Mouse (Mus musculus) embryonic facial prominence, embryonic 10.5 days (tissue): ENCODE measurements around the gene Cpd. TPM values are rescaled to one million over a fixed set of nuclear protein-coding genes. Genes with fewer than 3 reads are reported as not detected.
A peak's percentile ranks its signal among the peaks of the same experiment; 100 is the strongest.

ENCODE experiments used
- DNase-seq: peaks from one replicate; pipeline ENCODE4 v3.0.0-alpha.2; 2017; ENCODE audit warnings: low spot score
- H3K27ac ChIP-seq: fragments of 300-500 bp; sonication (generic); replicated peaks from 2 replicates; pipeline ENCODE4 v1.5.1; 2016; ENCODE audit warnings: mild to moderate bottlenecking
- H3K27me3 ChIP-seq: fragments of 300-500 bp; sonication (generic); replicated peaks from 2 replicates; pipeline ENCODE4 v1.6.1; 2016; ENCODE audit warnings: low read depth, mild to moderate bottlenecking; ENCODE audit not compliant: poor library complexity, severe bottlenecking
- H3K36me3 ChIP-seq: fragments of 300-500 bp; sonication (generic); replicated peaks from 2 replicates; pipeline ENCODE4 v1.6.1; 2016; ENCODE audit warnings: mild to moderate bottlenecking, moderate library complexity
- H3K4me1 ChIP-seq: fragments of 300-500 bp; sonication (generic); 2 replicates; pipeline ENCODE4 v1.6.1; 2016
- H3K4me3 ChIP-seq: fragments of 300-500 bp; sonication (generic); 2 replicates; pipeline ENCODE4 v1.5.1; 2016; ENCODE audit warnings: mild to moderate bottlenecking, moderate library complexity
- H3K9me3 ChIP-seq: fragments of 300-500 bp; sonication (generic); 2 replicates; pipeline ENCODE4 v1.6.1; 2016; ENCODE audit warnings: mild to moderate bottlenecking
- WGBS: fragments of 180-500 bp; shearing (Covaris S2); methylation state at CpG from one replicate; pipeline ENCODE4 v1.1.7; 2016; 5-methylcytosine and 5-hydroxymethylcytosine counted together
- polyA plus RNA-seq: library from polyadenylated mRNA; unstranded; fragments of >200 nt; fragmentation: Nextera tagmentation; extraction: Ambion mirVana; gene quantifications from 2 replicates; pipeline ENCODE4 v1.2.1, GENCODE M21; 2016

Gene Cpd
- polyA plus RNA-seq, 1 experiment from 2014 or later = 8.5 TPM

- H3K27ac ChIP-seq = peak within 1 kb of the TSS; percentile 92
- peaks cover 30% of the 10 kb centered on the region for H3K36me3 ChIP-seq
Measured at GRCm38 (mm10) chr11:76763053-76763740, 83.6 kb downstream of the Cpd start, which contains the start of gene Gosr1. Gene Gosr1 (minus strand): TSS chr11:76763579.

GRCm38 (mm10) chr11:76752276-76752675 lies 94.5 kb downstream of the Cpd start:
- Histone ChIP-seq H3K27ac (no peak overlapping the region), H3K9me3 (no peaks in the 10 kb centered on the region), H3K4me1 (no peaks in the 10 kb centered on the region), H3K4me3 (no peak overlapping the region), H3K36me3 (peaks cover 90% of the 10 kb centered on the region), H3K27me3 (no peaks in the 10 kb centered on the region)
- 90% methylated on average over 3 of the region's 3 CpGs for WGBS
- DNase-seq = no peak

More at GRCm38 (mm10) chr11:76763053-76763740, 83.6 kb downstream of the Cpd start, which contains the start of gene Gosr1:
- Histone ChIP-seq H3K9me3 (no peaks in the 10 kb centered on the region), H3K27me3 (no peaks in the 10 kb centered on the region), H3K4me3 (peak within 1 kb of the TSS; percentile 76), H3K4me1 (peaks cover 8% of the 10 kb centered on the region)
- peak; percentile 91 for DNase-seq
- under 1% methylated on average over 28 of the region's 28 CpGs for WGBS

DNA sequence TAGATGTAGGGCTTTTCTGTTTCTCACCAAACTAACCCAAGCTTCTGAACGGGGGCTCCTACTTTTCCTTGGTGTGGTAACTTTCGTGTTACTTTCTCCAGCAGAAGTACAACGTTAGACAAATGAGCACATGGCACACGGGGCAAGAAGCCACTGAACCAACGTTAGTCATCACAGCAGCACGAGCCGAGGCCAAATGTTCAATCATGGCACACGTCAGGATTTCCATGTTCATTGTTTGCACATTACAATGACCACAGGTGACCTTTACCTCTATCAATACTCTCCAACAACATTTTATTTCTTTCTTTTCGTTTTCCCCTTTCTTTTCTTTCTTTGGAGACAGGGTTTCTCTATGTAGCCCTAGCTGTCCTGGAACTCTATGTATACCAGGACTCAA lies 98.0 kb downstream of the Cpd start:
- WGBS = 92% methylated on average over 9 of the region's 9 CpGs
- no peaks in the 10 kb centered on the region for H3K9me3 ChIP-seq
- H3K27ac ChIP-seq = no peak overlapping the region
- no peak for DNase-seq
- no peaks in the 10 kb centered on the region for H3K27me3 ChIP-seq
- H3K4me1 ChIP-seq = no peaks in the 10 kb centered on the region
- H3K4me3 ChIP-seq = no peak overlapping the region
- H3K36me3 ChIP-seq = peaks cover 94% of the 10 kb centered on the region

- Histone ChIP-seq H3K4me1 (no peaks in the 10 kb centered on the region), H3K4me3 (no peak overlapping the region), H3K27ac (no peak overlapping the region), H3K27me3 (no peaks in the 10 kb centered on the region), H3K9me3 (no peaks in the 10 kb centered on the region), H3K36me3 (peaks cover 93% of the 10 kb centered on the region)
- 95% methylated on average over 1 of the region's 1 CpGs for WGBS
- no peak for DNase-seq
Measured at GRCm38 (mm10) chr11:76745921-76746320, 100.9 kb downstream of the Cpd start.

- H3K36me3 ChIP-seq = peaks cover 85% of the 10 kb centered on the region
- whole genome bisulfite sequencing = 79% methylated on average over 7 of the region's 7 CpGs
Measured at GRCm38 (mm10) chr11:76744550-76744949, 102.3 kb downstream of the Cpd start.

DNA sequence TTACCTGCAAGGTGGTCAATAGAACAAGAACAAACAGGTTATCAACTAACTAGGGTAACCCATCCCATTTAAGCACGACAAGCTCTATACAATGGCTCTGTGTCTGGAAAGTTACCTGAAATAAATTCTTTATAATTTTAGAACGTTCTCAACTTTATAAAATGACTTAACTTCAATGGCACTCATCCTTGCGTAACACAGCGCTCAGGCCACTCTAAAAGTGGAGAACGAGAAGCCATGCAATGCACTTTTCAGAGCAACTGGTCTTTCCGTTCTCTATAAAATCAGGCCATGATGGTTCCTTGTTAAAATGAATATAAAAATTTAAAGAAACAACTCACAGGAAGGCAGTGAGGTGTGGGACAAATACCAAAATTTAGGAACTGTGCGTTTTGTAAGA lies 104.3 kb downstream of the Cpd start:
- no peaks in the 10 kb centered on the region for H3K9me3 ChIP-seq
- H3K27me3 ChIP-seq = no peaks in the 10 kb centered on the region
- peaks cover 72% of the 10 kb centered on the region for H3K36me3 ChIP-seq
- no peak for DNase-seq
- H3K27ac ChIP-seq = no peak overlapping the region
- no peak overlapping the region for H3K4me3 ChIP-seq
- no peaks in the 10 kb centered on the region for H3K4me1 ChIP-seq
- 96% methylated on average over 7 of the region's 7 CpGs for WGBS

More at GRCm38 (mm10) chr11:76744550-76744949, 102.3 kb downstream of the Cpd start:
- H3K4me1 ChIP-seq = no peaks in the 10 kb centered on the region
- no peak for DNase-seq
- H3K27me3 ChIP-seq = no peaks in the 10 kb centered on the region
- H3K9me3 ChIP-seq = no peaks in the 10 kb centered on the region
- H3K4me3 ChIP-seq = no peak overlapping the region
- no peak overlapping the region for H3K27ac ChIP-seq

GRCm38 (mm10) chr11:76739125-76739524 lies 107.7 kb downstream of the Cpd start:
- Histone ChIP-seq H3K27ac (no peak overlapping the region), H3K36me3 (peaks cover 74% of the 10 kb centered on the region), H3K9me3 (no peaks in the 10 kb centered on the region), H3K4me1 (no peaks in the 10 kb centered on the region), H3K27me3 (no peaks in the 10 kb centered on the region), H3K4me3 (no peak overlapping the region)
- WGBS = 75% methylated on average over 6 of the region's 6 CpGs
- DNase-seq = peak; percentile 31

GRCm38 (mm10) chr11:76735753-76736324 lies 111.0 kb downstream of the Cpd start:
- H3K27me3 ChIP-seq = no peaks in the 10 kb centered on the region
- H3K9me3 ChIP-seq = no peaks in the 10 kb centered on the region
- 81% methylated on average over 4 of the region's 4 CpGs for WGBS
- peaks cover 74% of the 10 kb centered on the region for H3K36me3 ChIP-seq
- H3K27ac ChIP-seq = no peak overlapping the region
- no peak overlapping the region for H3K4me3 ChIP-seq
- no peaks in the 10 kb centered on the region for H3K4me1 ChIP-seq
- no peak for DNase-seq

DNA sequence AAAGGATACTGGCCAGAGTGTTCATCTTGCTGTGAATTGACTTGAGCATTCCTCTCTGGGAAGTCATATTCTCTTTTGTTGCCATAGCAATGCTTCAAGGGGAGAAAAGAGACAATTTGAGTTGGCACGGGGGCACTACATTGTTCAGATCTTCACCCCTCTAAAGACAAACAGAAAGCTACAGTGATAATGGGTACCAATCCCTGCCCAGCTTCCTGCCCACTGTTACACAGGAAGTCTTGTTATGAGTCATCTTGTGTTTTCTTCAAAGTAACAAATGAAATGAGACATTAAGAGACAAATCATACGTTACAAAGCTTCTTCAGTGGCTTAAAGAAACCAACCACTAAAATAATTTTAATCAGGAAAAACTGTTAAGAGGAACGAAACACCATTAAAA lies 112.3 kb downstream of the Cpd start:
- 89% methylated on average over 3 of the region's 3 CpGs for WGBS
- H3K27me3 ChIP-seq = no peaks in the 10 kb centered on the region
- no peak for DNase-seq
- H3K27ac ChIP-seq = no peak overlapping the region
- no peaks in the 10 kb centered on the region for H3K9me3 ChIP-seq
- peaks cover 82% of the 10 kb centered on the region for H3K36me3 ChIP-seq
- no peaks in the 10 kb centered on the region for H3K4me1 ChIP-seq
- H3K4me3 ChIP-seq = no peak overlapping the region

- Histone ChIP-seq H3K4me1 (no peaks in the 10 kb centered on the region), H3K4me3 (no peak overlapping the region), H3K36me3 (peaks cover 86% of the 10 kb centered on the region), H3K27ac (no peak overlapping the region), H3K9me3 (no peaks in the 10 kb centered on the region), H3K27me3 (no peaks in the 10 kb centered on the region)
- no peak for DNase-seq
- WGBS = 87% methylated on average over 3 of the region's 3 CpGs
Measured at GRCm38 (mm10) chr11:76730650-76731049, 116.2 kb downstream of the Cpd start.

Other genes with a start within 250 kb of the Cpd start
- gene Abr, start 224.7 kb downstream of the Cpd start, polyA plus RNA-seq = 29.6 and 34.6 TPM in 2 replicates
- not detected in 2 replicates for gene Bhlha9, start 174.5 kb downstream of the Cpd start, polyA plus RNA-seq
- 0.05 and 0.18 TPM in 2 replicates for gene Trarg1, start 167.2 kb downstream of the Cpd start, polyA plus RNA-seq
- 20.8 and 28.4 TPM in 2 replicates for gene Gosr1, start 83.4 kb downstream of the Cpd start, polyA plus RNA-seq
- gene Tmigd1, start 55.1 kb upstream of the Cpd start, polyA plus RNA-seq = not detected in 2 replicates
- 203 and 207 TPM in 2 replicates for gene Blmh, start 77.8 kb upstream of the Cpd start, polyA plus RNA-seq
- gene Slc6a4, start 151.6 kb upstream of the Cpd start, polyA plus RNA-seq = 0.46 and 0.59 TPM in 2 replicates
- gene Nsrp1, start 231.4 kb upstream of the Cpd start, polyA plus RNA-seq = 59.7 and 70.8 TPM in 2 replicates